Mouse (Mus musculus) heart, adult 9 months (tissue): ENCODE measurements around the gene Kprp.
"Not testable (repeated sequence)": the region's sequence is repeated elsewhere in the genome, so short reads cannot be mapped to it uniquely, and the experiment has no call there.

Source experiments
- DNase-seq, 2 experiments: peaks; one replicate each; pipeline ENCODE4 v3.0.0; 2022; ENCODE audit warnings: low spot score in 2 of 2

Gene Kprp

GRCm38 (mm10) chr3:92827108-92827507 lies at the start of gene Kprp:
Gene Kprp (minus strand): TSS chr3:92827247.
- no peak for DNase-seq

- DNase-seq, result no peak
These were observed 47.1 kb upstream of the Kprp start for GRCm38 (mm10) chr3:92874180-92874579.

- no peak for DNase-seq
These were observed 43.1 kb upstream of the Kprp start, which contains the start of gene 2310050C09Rik for GRCm38 (mm10) chr3:92870116-92870515. Gene 2310050C09Rik (minus strand): TSS chr3:92870216.

- DNase-seq, result no peak
These were observed 24.1 kb upstream of the Kprp start, which contains the start of gene Lce1l for GRCm38 (mm10) chr3:92851186-92851585. Gene Lce1l (minus strand): TSS chr3:92851286.

- no peak for DNase-seq
These were observed 1.2 kb downstream of the Kprp start for GRCm38 (mm10) chr3:92825808-92826207.

- not testable (repeated sequence) for DNase-seq
These were observed 11.0 kb downstream of the Kprp start for GRCm38 (mm10) chr3:92816036-92816435.

- no peak for DNase-seq
These were observed 11.5 kb downstream of the Kprp start for GRCm38 (mm10) chr3:92815581-92815980.

- DNase-seq, result no peak
These were observed 19.3 kb downstream of the Kprp start, which contains the start of gene Lce1k for GRCm38 (mm10) chr3:92807791-92808190. Gene Lce1k (minus strand): TSS chr3:92807891.

- no peak for DNase-seq
These were observed 36.6 kb downstream of the Kprp start, which contains the start of gene Lce1j for GRCm38 (mm10) chr3:92790414-92790813. Gene Lce1j (minus strand): TSS chr3:92790514.

GRCm38 (mm10) chr3:92778799-92779198 lies 48.2 kb downstream of the Kprp start, which contains the start of gene Lce1i:
Gene Lce1i (minus strand): TSS chr3:92778899.
- DNase-seq, result no peak
